Mouse (Mus musculus): ENCODE results near the gene Gnai3.

GRCm38 (mm10) chr3:108083161-108083560, 62.8 kb downstream of the Gnai3 start:
- no peak for TF ChIP-seq CTCF (IDR thresholded peaks at IDR 0.05; ENCODE audit: insufficient read depth, low read depth, low read length)
- no peak for TF ChIP-seq POLR2A (IDR thresholded peaks at IDR 0.05; ENCODE audit: insufficient read depth, low read depth, low read length)

All from olfactory bulb, adult 2 months (tissue).